Mouse (Mus musculus) heart, postnatal 14 days (tissue): ENCODE measurements around the gene Usp53. TPM values are rescaled to one million over a fixed set of nuclear protein-coding genes. Genes with fewer than 3 reads are reported as not detected.
"Not testable (repeated sequence)": the region's sequence is repeated elsewhere in the genome, so short reads cannot be mapped to it uniquely, and the experiment has no call there.

Source experiments
- DNase-seq, 2 experiments: peaks; one replicate each; pipeline ENCODE4 v3.0.0; 2021 to 2022
- intact Hi-C: fragments of 180-260 bp; cut with DNase I; formaldehyde crosslinking; loops from one replicate; pipeline ENCODE4 v1.15.1; 2025
- total RNA-seq, 2 experiments: library from RNA; stranded (reverse); gene quantifications; 2 replicates each; pipeline ENCODE4 v1.2.3; 2021

The Usp53 gene
- total RNA-seq, 2 experiments from 2014 or later: 8.3 to 9.2 TPM

- no peak for DNase-seq
- intact Hi-C loops: no loop called here
Observed at GRCm38 (mm10) chr3:122968391-122968790, 15.9 kb downstream of the Usp53 start.

- intact Hi-C loops: no loop called here
- DNase-seq: no peak
Observed at GRCm38 (mm10) chr3:122964301-122964700, 20.0 kb downstream of the Usp53 start.

DNA sequence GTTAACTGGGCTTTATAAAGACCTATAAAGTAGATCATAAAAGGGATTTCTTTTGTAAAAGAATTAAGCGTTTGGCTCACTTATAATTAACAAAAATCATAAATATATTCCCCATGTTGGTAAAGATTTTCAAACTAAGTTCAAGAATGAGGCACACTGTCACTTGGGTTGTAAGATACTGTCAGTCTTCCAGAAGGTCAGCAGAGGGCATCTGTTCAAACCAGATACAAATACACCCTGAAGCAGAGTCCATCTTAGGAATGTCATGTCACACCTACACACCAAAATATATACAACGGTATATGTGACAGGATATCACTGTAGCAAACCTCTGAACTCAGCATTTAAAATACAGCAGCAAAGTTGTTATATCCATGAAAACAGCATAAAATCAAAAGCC, 34.2 kb downstream of the Usp53 start:
- intact Hi-C loops: no loop called here

GRCm38 (mm10) chr3:122943387-122943890, 40.9 kb downstream of the Usp53 start:
- intact Hi-C loops: no loop called here
- no peak for DNase-seq

More for the DNA sequence above, 34.2 kb downstream of the Usp53 start:
- no peak for DNase-seq

- intact Hi-C loops: no loop called here
- DNase-seq: peak; percentile 47 to 77
Observed at GRCm38 (mm10) chr3:122939215-122939614, 45.1 kb downstream of the Usp53 start.

DNA sequence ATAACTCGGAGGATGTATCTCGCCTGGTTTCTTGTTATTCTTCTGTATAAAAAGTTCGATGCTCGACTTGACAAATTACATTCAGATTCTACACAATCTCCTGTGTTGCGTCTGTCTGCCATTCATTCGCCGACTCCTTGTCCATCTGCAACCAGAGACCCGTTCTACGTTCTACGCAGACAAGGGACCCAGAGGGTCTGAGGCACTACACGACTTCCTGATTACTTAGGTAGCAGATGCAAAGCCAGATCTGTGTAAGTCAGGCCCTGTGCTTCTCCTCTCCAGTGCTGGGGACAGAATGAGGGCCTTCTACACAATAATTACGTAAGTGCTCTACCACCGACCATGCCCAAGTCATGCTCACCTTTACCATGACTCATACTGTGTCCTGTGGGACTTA, 47.1 kb downstream of the Usp53 start:
- DNase-seq, intact Hi-C loops: not testable (repeated sequence)

GRCm38 (mm10) chr3:122932466-122932865, 51.8 kb downstream of the Usp53 start:
- intact Hi-C loops: no loop called here
- DNase-seq: no peak

GRCm38 (mm10) chr3:122929723-122930122, 54.6 kb downstream of the Usp53 start:
- intact Hi-C loops: no loop called here
- no peak for DNase-seq

GRCm38 (mm10) chr3:122924009-122924914, 60.0 kb downstream of the Usp53 start, which contains the start of gene 1810037I17Rik:
1810037I17Rik (plus strand) TSS chr3:122924203.
- intact Hi-C loops: no loop called here
- DNase-seq: peak; percentile 97 to 98

DNA sequence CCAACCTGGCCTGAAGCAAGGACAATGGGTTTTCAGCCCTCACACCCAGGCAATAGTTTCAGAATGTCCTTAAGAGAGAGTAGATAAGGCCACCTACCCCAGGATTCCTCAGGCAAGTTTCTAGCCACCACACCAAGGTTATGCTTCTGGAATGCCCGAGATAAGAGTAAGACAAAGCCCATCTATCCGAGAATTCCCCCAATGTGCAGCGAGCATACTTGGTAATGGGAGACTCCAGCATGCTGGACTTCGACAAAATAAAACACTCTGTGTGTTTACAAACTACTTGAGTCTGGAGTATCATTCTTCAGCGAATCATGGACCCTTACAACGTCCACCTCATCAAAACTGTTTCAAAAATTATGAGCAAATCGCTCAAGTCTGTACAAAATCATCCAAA, 61.2 kb downstream of the Usp53 start:
- intact Hi-C loops: no loop called here
- DNase-seq: no peak

DNA sequence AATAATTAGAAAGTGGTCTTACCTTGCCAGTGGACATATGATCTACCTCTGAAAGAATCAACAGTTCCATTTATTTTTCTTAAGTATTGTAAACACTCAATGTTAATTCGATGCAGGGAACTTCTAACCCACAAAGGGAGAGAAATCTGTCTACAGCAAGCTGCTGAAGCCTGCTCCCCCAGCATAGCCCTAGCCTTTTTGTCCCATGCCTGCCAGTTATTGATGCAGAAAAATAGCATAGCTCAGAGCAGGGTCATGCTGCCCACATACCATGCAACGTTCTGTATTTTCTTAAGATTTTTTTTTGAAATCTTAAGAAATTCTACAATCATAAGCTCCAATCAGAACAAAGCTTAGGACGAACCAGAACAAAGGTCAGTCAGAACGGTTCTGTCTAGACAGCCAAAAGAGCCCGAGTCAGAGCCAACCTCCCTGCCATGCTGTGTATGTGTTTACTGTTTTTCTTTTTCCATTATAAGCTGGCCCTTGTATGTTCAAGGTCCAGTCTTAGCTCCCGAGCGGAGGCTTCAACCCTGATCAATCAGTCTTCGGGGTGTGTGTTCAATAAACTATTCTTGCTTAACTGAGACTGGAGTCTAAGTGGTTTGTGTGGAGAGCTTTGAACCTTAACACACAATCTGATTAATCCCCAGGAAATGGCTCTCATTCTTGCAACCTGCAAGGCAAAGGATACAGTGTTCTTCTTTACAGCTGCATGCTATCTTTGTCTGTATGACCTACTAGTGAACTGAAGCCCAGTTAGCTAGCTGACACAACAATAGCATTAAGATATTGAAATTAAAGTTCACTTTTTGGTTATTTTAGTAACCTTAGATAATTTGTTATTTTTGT, 62.4 kb downstream of the Usp53 start:
- intact Hi-C loops: no loop called here

DNA sequence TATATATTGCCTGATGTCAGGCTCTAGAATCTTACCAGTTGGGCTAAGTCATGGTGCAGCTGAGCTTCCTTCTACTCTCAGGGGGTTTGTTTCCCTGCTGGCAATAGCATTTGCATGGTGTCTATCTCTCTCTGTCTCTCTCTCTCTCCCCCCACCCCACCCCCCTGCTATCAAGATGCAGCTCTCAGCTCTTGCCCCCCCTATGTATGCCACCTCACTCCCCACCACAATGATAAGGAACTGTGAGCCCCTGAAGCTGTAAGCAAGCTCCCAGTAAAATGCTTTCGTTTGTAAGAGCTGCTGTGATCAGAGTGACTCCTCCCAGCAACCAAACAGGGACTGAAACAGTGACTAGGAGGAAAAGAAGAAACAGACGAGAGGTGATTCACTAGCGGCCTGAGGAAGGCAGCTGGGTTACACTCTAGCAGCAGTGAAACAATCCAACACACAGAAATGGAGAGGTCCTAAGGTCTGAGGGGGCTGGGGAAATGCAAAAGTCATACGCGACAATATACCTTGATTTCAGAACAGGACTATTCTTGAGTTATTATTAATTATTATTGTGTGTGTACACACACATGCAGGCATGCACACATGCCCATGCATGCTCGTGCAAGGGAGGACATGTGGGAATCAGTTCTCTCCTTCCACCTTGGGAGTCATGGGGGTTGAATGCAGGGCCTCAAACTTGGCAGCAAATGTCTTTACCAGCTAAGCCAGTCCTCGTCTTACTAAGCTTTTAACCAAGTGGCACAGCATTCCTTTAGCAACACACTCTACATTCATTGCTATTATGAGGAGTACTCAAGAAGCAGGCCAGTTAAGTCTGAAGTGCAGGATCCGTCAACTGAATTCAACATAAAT, 63.5 kb downstream of the Usp53 start:
- DNase-seq: no peak
- intact Hi-C loops: no loop called here

More for the DNA sequence above, 62.4 kb downstream of the Usp53 start:
- DNase-seq: no peak

- no peak for DNase-seq
- intact Hi-C loops: no loop called here
Observed at GRCm38 (mm10) chr3:122919260-122919659, 65.0 kb downstream of the Usp53 start, which contains the start of gene Gm10959. Gm10959 (minus strand) TSS chr3:122919360.

- DNase-seq: no peak
- intact Hi-C loops: no loop called here
Observed at GRCm38 (mm10) chr3:122918672-122919071, 65.6 kb downstream of the Usp53 start.

DNA sequence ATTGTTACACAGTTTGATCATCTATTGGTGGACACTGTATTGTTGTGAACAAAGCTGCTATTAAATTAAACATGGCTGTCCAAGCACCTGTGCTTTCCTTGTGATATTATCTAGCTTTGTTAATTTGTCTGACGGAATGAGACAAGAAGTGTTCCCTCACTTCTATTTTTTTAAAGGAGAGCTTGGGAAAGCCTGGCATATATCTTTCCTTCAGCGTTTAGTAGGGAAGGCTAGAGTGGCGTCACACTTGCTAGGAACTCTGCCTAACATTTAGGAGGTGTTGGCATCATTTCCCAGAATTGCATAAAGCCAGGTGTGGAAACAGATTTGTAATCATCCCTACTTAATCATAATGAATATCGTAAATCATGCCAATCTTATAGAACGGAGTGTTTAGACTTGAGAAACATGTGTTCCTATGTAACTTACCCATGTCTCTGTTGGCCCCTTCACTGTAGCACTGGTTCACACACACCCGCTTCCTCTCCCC, 68.1 kb downstream of the Usp53 start:
- intact Hi-C loops: no loop called here
- no peak for DNase-seq

DNA sequence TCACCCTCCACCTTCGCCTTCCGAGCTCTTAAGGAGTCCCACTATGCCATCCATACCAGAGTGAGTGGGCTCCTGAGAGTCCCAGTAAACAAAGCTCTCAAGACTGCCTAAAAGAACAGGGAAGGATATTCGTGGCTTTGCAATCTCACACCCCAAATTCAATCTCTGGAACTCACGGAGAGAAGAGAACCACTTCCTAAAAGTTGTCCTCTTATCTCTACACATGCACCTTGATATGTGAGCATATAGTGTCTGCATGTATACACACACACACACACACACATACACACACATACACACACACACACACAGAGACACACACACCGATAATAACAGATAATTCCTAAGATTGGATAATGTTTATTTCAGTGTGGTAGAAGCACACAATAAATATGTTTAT, 68.8 kb downstream of the Usp53 start:
- DNase-seq: no peak
- intact Hi-C loops: no loop called here

- DNase-seq: no peak
- intact Hi-C loops: no loop called here
Observed at GRCm38 (mm10) chr3:122907841-122908240, 76.5 kb downstream of the Usp53 start.

DNA sequence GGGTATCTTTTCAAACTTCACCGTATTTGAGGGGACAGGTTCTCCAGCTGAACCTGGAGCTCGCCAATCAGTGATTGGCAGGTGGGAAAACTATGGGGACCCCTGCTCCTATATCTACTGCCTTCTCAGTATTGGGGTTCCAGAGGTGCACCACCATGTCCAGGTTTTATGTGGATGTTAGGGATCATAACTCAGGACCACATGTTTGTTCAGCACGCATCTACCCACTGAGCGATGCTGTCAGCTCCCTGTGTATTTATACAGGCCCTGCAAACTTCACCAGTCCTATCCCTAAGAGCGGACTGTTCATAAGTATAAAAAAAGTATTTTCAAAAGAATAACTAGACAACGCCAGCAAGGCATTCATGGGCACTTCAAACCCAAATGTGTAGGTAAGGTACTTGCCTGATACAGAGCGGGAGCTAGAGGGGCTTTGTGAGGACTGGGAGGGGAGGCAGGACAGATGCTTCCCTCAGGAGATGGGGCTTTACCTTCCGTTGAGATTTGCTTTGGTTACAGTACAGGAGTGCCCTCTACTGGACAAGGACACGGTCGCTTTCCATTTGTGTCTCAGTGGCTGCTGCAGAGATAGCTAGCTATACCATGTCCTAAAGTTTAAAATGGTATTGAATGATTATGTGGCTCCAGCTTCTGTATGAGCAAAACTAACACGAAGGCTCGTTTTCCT, 80.4 kb downstream of the Usp53 start:
- intact Hi-C loops: loop anchor here (1.0 to 5.0 kb wide), 3 partner anchors 117 to 256 kb away; no protein-coding TSS in a partner anchor
- peak; percentile 13 to 61 for DNase-seq

DNA sequence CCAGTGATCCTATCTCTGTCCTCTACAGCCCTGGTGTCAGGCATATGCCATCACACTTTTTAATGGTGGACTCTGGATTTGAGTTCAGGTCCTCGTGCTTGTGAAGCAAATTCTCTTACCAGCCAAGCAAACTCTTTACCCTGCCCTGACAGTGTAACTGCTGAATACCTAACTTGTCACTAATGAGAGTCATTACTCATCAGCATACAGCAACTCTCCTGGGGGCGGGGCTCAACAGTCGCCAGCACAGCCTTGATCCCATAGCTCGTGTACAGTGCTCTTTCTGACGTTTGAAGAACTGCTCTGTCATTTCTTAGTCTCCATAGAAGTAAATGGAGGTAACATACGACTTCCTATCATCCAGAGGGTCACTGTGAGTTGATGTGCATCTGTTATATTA, 86.1 kb downstream of the Usp53 start:
- DNase-seq: no peak
- intact Hi-C loops: no loop called here
